Mouse (Mus musculus) CH12.LX (cell line): ENCODE results near the gene H2-M10.1.

ENCODE experiments used
- CHD2 ChIP-seq: IDR thresholded peaks from 2 replicates; pipeline ENCODE4 v1.6.1; 2011; ENCODE audit warnings: low read length, improper control_type of control experiment
- CTCF ChIP-seq, 2 experiments: IDR thresholded peaks in 1 of 2; conservative IDR thresholded peaks in 1 of 2; 2 replicates each; pipeline ENCODE4 v1.5.1; 2011 to 2012; ENCODE audit warnings: low read depth in 2 of 2, low read length in 2 of 2, improper control_type of control experiment in 1 of 2, inconsistent platforms in 1 of 2, mild to moderate bottlenecking in 1 of 2, moderate library complexity in 1 of 2
- ELF1 ChIP-seq: IDR thresholded peaks from 2 replicates; pipeline ENCODE4 v1.6.1; 2014; ENCODE audit warnings: low read depth, mild to moderate bottlenecking, inconsistent platforms, low read length, improper control_type of control experiment
- ETS1 ChIP-seq: conservative IDR thresholded peaks from 2 replicates; pipeline ENCODE4 v1.6.1; 2012; ENCODE audit warnings: low read depth, mild to moderate bottlenecking, inconsistent platforms, low read length, improper control_type of control experiment, moderate library complexity
- KAT2A ChIP-seq: IDR thresholded peaks from 2 replicates; pipeline ENCODE4 v1.6.1; 2012; ENCODE audit warnings: low read length, improper control_type of control experiment, inconsistent platforms; ENCODE audit not compliant: insufficient replicate concordance
- MEF2A ChIP-seq: IDR thresholded peaks from 2 replicates; pipeline ENCODE4 v1.6.1; 2014; ENCODE audit warnings: low read depth, mild to moderate bottlenecking, inconsistent platforms, low read length, improper control_type of control experiment, borderline replicate concordance
- NELFE ChIP-seq: IDR thresholded peaks from 2 replicates; pipeline ENCODE4 v1.6.1; 2011; ENCODE audit warnings: low read depth, low read length, improper control_type of control experiment
- POLR2AphosphoS2 ChIP-seq: IDR thresholded peaks from 2 replicates; pipeline ENCODE4 v1.6.1; 2011; ENCODE audit warnings: low read depth, low read length, improper control_type of control experiment
- RCOR1 ChIP-seq: conservative IDR thresholded peaks from 2 replicates; pipeline ENCODE4 v1.6.1; 2012; ENCODE audit warnings: low read depth, mild to moderate bottlenecking, inconsistent platforms, low read length, improper control_type of control experiment
- SMC3 ChIP-seq: IDR thresholded peaks from 2 replicates; pipeline ENCODE4 v1.6.1; 2011; ENCODE audit warnings: low read depth, low read length, improper control_type of control experiment
- TCF12 ChIP-seq: IDR thresholded peaks from 2 replicates; pipeline ENCODE4 v1.6.1; 2014; ENCODE audit warnings: low read depth, mild to moderate bottlenecking, inconsistent platforms, low read length, improper control_type of control experiment
- UBTF ChIP-seq: IDR thresholded peaks from 2 replicates; pipeline ENCODE4 v1.6.1; 2012; ENCODE audit warnings: low read depth, mild to moderate bottlenecking, inconsistent platforms, low read length, improper control_type of control experiment, moderate library complexity
- ZC3H11A ChIP-seq: IDR thresholded peaks from 2 replicates; pipeline ENCODE4 v1.6.1; 2012; ENCODE audit warnings: low read depth, mild to moderate bottlenecking, inconsistent platforms, low read length, improper control_type of control experiment
- ZNF384 ChIP-seq: IDR thresholded peaks from 2 replicates; pipeline ENCODE4 v1.6.1; 2012; ENCODE audit warnings: low read depth, low read length, improper control_type of control experiment, inconsistent platforms

DNA sequence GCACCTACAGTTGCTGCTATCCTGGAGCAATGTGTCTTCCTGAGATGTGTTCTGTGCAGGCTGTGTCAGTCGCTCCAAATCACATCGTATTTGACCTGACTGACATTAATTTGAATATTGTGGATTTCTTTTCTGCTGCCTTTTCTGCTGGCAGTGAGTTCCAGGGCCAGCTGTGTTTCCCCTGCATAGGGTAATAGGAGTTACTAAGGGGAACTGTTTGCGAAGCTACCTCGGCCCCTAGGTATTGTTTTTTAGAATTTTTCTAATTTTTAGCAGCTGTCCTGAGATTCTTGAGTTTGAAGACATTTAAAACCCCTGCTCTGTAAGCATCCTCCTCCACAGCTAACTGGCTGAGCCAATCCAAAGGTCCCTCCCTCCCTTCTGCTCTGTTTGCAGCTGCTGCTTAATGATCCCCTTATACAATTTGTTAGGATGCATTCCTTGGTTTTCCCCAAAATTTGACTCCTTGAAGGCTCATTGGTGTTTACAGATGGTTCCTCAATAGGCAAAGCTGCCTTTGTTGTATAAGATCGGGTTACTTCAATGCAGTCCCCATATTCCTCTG is 10.2 kb downstream of the H2-M10.1 start:
- TF ChIP-seq CHD2 (no peak), NELFE (no peak), ZNF384 (no peak), UBTF (no peak), CTCF (conservative IDR thresholded peaks at IDR 0.05 in 1 of 2, IDR thresholded peaks at IDR 0.05 in 1 of 2; ENCODE audit: low read depth in 2 of 2, low read length in 2 of 2) (no peak), TCF12 (no peak), RCOR1 (no peak), ZC3H11A (no peak), ETS1 (no peak), SMC3 (no peak), POLR2AphosphoS2 (no peak), ELF1 (no peak), MEF2A (no peak), KAT2A (no peak)
